Mouse (Mus musculus): Measurements from ENCODE around the gene Akap1.

- TF ChIP-seq CTCF (IDR thresholded peaks at IDR 0.05): no peak
- no peak for TF ChIP-seq POLR2A (IDR thresholded peaks at IDR 0.05; ENCODE audit: insufficient read depth, low read depth, low read length)
- TF ChIP-seq EP300 (IDR thresholded peaks at IDR 0.05; ENCODE audit: insufficient read depth, low read depth, low read length): no peak
Observed at GRCm38 (mm10) chr11:88842315-88842975, 21.9 kb downstream of the Akap1 start.

All from heart, adult 2 months (tissue).